Mouse (Mus musculus): ENCODE measurements around the gene Krtap6-5.
"Not testable (repeated sequence)": the region's sequence is repeated elsewhere in the genome, so short reads cannot be mapped to it uniquely, and the experiment has no call there.

Gene Krtap6-5

DNA sequence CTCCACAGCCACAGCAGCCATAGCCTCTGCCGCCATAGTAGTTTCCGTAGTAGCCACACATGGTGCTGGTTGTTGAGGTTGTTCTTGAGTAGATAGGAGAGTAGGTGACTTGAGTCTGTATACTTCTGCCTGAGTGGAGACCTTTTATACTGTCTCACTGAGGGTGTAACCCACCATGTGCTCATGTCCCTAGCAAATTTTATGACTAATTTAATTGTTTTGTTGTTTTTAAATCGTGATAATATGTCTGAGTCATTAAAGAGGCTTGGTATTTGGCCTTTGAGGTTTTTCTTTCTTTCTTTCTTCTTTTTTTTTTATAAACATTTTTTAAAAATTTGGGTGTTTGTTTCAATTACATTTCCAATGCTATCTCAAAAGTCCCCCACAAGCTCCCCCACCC lies at the start of gene Krtap6-5:
Gene Krtap6-5 (minus strand): TSS at position 101 of the 400 bp plus-strand sequence.
- DNase-seq, result no peak

GRCm38 (mm10) chr16:89071041-89071440 lies 23.4 kb upstream of the Krtap6-5 start:
- DNase-seq, result not testable (repeated sequence)

- not testable (repeated sequence) for DNase-seq
Measured at GRCm38 (mm10) chr16:89063902-89064301, 16.2 kb upstream of the Krtap6-5 start, which contains the start of gene 1110025L11Rik. Gene 1110025L11Rik (minus strand): TSS chr16:89064002.

- DNase-seq, result not testable (repeated sequence)
Measured at GRCm38 (mm10) chr16:89041372-89041771, 6.3 kb downstream of the Krtap6-5 start, which contains the start of gene Gm10228. Gene Gm10228 (minus strand): TSS chr16:89041472.

- DNase-seq, result not testable (repeated sequence)
Measured at GRCm38 (mm10) chr16:89031399-89031798, 16.3 kb downstream of the Krtap6-5 start, which contains the start of gene Krtap6-1. Gene Krtap6-1 (plus strand): TSS chr16:89031699.

DNA sequence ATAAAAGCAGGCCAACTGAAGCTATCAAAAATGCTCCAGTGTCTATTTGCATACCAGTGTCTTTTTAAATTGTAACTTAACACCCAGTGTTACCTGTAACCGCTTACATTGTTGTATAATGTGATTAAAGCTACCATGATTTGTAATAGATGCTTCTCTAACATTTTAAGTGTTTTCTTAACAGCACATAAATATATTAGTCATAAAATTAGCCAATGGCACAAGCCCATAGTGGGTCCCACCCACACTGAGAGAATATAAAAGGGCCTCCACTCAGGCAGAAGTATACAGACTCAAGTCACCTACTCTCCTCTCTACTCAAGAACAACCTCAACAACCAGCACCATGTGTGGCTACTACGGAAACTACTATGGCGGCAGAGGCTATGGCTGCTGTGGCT lies 32.7 kb downstream of the Krtap6-5 start, which contains the start of gene Gm10229:
Gene Gm10229 (plus strand): TSS at position 301 of the 400 bp plus-strand sequence.
- not testable (repeated sequence) for DNase-seq

DNA sequence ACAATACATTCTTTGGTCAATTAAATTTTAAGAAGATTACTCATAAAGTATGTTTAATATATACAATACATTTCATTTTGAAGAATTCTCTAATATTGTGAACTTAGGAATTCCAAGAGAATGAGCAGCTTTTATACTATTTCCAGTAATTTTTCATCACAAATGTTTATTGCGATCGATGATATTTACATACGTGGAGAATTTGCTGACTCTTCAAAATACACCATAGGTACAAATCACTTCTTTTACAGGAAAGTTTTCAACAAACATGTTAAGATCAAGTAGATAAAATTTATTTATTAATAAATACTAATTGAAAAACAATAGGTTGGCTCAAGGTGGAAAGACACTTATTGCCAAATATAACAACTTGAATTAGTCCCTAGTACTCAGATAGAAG lies 33.7 kb downstream of the Krtap6-5 start:
- DNase-seq, result no peak

- DNase-seq, result no peak
Measured at GRCm38 (mm10) chr16:89010659-89011058, 37.0 kb downstream of the Krtap6-5 start, which contains the start of gene Krtap22-2. Gene Krtap22-2 (minus strand): TSS chr16:89010759.

All from lung, postnatal 14 days (tissue).